Mouse (Mus musculus) embryonic stem cell, embryonic (primary cell): ENCODE data around the gene Aldh3b3.

Experiments used
- CTCF ChIA-PET, 4 experiments: fragments of 300-600 bp in 2 of 4; fragments of 350-600 bp in 2 of 4; sonication (Branson Sonifier 250); formaldehyde crosslinking; loops; one replicate each; lab custom pipeline; 2022; ENCODE audit warnings: inconsistent platforms in 2 of 4; lab: Charles Lee
- POLR2A ChIA-PET, 4 experiments: fragments of 300-600 bp in 2 of 4; fragments of 350-600 bp in 2 of 4; sonication (Branson Sonifier 250); formaldehyde crosslinking; loops; one replicate each; lab custom pipeline; 2022; ENCODE audit warnings: antibody characterized with exemption in 4 of 4, inconsistent platforms in 1 of 4; lab: Charles Lee

Aldh3b3 gene

DNA sequence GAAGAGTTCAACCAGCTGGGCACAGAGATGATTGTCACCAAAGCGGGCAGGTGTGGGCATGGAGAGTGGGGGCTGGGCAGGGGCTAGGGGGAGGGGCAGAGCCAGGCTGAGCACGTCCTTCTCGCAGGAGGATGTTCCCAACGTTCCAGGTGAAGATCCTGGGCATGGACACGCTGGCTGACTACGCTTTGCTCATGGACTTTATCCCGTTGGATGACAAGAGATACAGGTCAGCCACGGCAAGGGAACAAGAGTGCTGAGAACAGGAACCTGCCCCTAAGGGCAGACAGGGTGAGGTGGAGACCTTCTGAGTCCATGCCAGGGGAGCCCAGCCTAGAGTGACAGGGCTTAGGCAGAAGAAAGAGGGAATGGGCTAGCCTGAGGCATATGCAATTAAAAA is 38.3 kb downstream of the Aldh3b3 start:
- ChIA-PET POLR2A (interaction anchor here (0.6 to 9.8 kb wide), 8 partner anchors 8 to 336 kb away, joined by 4 to 137 read pairs (median 8); partner anchors contain the start of genes Acy3 (in 2 of the 4), Gstp2 (in 1 of the 4) and Ndufv1 (in 1 of the 4)), CTCF (interaction anchor here in 3 of 4 experiments (0.8 to 2.3 kb wide), 8 partner anchors 8 to 210 kb away, joined by 3 to 12 read pairs (median 4); partner anchors contain the start of gene Acy3 (in 1 of the 3))

DNA sequence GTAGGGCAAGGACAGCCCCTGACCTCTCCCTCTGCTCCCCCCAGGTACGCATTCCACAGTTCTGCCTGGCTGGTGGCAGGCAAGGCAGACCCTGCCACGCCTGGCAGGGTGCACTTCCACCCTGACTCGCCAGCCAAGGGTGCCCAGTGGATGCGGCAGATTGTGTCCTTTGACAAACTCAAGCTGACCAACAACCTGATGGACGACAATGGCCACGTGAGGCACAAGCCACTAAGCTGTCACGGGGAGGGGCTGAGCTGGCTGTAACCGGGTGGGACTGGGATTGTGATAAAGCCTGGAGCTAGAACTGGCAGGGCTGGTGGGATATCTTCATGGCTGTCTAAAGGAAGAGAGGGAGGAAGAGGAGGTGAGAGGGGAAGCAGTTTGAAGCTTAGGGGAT is 38.8 kb downstream of the Aldh3b3 start:
- POLR2A ChIA-PET = interaction anchor here (0.6 to 9.8 kb wide), 6 partner anchors 9 to 336 kb away, joined by 3 to 137 read pairs (median 5); partner anchors contain the start of genes Ndufv1 (in 2 of the 4) and Acy3 (in 1 of the 4)

DNA sequence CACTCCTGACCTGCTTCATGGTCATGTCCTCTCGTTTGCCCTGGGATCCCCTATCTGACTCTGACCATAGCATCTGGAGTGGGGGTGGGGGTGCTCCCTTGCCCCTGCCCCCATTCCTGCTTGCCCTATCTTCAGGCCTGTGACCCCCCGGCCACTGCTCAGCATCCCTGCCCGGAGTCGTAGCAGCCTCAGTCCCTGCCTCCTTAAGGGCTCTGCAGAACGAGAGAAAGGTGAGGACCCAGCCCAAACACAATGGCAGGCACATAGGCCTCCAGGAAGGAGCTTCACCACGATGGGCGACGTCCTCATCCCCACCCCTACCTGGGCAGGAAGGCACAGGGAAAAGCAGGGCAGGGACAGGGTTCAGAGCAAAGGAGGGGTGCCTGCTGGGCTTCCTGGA is 39.9 kb downstream of the Aldh3b3 start:
- ChIA-PET POLR2A (interaction anchor here in 3 of 4 experiments (0.7 to 9.8 kb wide), 15 partner anchors 10 to 124 kb away, joined by 3 to 137 read pairs (median 13); partner anchors contain the start of genes Acy3 (in 2 of the 3), Gstp2 (in 2 of the 3), Ndufv1 (in 2 of the 3) and Ndufs8 (in 1 of the 3)), CTCF (interaction anchor here (0.5 to 4.3 kb wide), 9 partner anchors 9 to 246 kb away, joined by 4 to 71 read pairs (median 7); partner anchors contain the start of genes Gstp2 (in 1 of the 4) and Ndufv1 (in 1 of the 4))

More for the DNA sequence above, 38.8 kb downstream of the Aldh3b3 start:
- CTCF ChIA-PET = interaction anchor here (0.5 to 2.3 kb wide), 8 partner anchors 8 to 59 kb away, joined by 3 to 12 read pairs (median 4); partner anchors contain the start of gene Ndufv1 (in 1 of the 4)

DNA sequence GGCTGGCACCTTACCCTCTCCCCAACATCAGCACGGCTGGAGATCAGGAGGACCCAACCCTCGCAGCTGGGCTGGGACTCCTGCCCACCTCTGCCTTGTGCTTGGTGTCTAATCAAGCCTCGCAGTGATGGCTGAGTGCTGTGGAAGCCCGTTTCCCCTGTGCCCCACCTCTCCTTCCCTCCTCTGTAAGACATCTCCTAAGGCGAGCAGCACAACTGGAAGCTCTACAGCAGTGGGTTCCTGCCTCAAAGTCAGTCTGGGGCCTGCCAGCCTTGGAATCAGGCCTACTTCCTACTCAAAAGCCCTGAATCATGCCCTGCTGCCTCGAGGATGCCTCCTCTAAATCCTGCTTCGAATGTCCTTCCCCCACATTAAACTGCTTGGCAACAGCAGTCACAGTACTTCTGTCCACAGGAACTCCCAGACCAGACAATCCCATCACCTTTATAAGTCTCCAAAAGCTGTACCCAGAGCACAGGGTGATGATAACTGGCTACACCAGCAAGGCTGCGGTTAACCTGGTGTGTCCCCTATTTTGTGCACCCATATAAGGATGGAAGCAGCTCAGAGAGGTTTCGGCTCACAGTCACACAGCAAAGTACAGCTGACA is 40.8 kb downstream of the Aldh3b3 start:
- CTCF ChIA-PET = interaction anchor here (0.6 to 4.3 kb wide), 52 partner anchors 8 to 413 kb away, joined by 3 to 71 read pairs (median 6); partner anchors contain the start of genes Ndufv1 (in 4 of the 4), Acy3 (in 3 of the 4), Gstp2 (in 2 of the 4) and Aip (in 1 of the 4)
- POLR2A ChIA-PET = interaction anchor here in 3 of 4 experiments (0.7 to 9.8 kb wide), 59 partner anchors 9 to 291 kb away, joined by 3 to 137 read pairs (median 5); partner anchors contain the start of genes Acy3 (in 3 of the 3), Gstp2 (in 3 of the 3), Ndufv1 (in 3 of the 3) and 1810055G02Rik (in 2 of the 3)

DNA sequence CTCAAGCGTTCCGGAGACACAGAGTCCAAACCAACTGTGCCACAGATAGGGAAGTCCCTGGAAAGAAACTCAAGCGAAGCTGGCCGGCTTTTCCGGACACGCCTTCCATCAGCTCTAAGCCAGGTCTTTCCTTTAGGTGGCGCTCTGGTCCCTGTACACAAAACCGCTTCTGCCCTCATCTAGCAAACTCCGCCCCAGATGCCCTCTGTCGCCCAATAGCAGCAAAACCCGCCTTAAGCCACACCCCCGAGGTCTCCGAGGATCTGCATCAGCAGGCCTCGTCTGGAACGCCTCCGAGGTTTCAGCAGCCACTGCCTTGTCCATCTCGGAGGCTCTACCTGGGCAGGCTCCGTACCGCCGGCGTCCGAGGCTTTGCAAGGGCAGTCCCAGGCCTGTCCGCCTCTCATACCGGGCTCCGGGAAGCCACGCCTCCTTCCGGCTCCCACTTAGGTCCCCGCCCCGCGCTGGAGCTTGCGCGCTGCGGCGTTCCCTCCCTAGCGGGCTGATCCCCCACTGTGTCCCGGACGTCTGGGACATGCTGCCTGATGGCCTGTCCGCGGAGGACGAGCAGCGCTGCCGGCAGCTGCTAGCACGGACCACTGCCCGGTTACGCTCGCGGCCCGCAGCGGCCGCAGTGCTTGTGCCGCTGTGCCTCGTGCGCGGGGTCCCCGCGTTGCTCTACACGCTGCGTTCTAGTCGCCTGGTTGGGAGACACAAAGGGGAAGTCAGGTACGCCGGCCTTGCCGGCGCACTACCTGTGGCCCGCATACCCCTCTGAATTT is 41.9 kb downstream of the Aldh3b3 start, which contains the start of the genes Nudt8 and Gm49405:
Gene Nudt8, plus strand, starts transcription at position 462 of the 782 bp plus-strand sequence.
Gene Gm49405, plus strand, starts transcription at position 508 of the 782 bp plus-strand sequence.
- ChIA-PET POLR2A (interaction anchor here (0.6 to 9.8 kb wide), 97 partner anchors 8 to 677 kb away, joined by 3 to 137 read pairs (median 4); partner anchors contain the start of genes Acy3 (in 3 of the 4), Gstp2 (in 3 of the 4), Ndufs8 (in 3 of the 4) and Ndufv1 (in 3 of the 4)), CTCF (interaction anchor here (0.5 to 4.3 kb wide), 79 partner anchors 9 to 992 kb away, joined by 3 to 71 read pairs (median 5); partner anchors contain the start of genes Acy3 (in 4 of the 4), Ndufv1 (in 4 of the 4), Gstp2 (in 2 of the 4) and Aip (in 1 of the 4))

DNA sequence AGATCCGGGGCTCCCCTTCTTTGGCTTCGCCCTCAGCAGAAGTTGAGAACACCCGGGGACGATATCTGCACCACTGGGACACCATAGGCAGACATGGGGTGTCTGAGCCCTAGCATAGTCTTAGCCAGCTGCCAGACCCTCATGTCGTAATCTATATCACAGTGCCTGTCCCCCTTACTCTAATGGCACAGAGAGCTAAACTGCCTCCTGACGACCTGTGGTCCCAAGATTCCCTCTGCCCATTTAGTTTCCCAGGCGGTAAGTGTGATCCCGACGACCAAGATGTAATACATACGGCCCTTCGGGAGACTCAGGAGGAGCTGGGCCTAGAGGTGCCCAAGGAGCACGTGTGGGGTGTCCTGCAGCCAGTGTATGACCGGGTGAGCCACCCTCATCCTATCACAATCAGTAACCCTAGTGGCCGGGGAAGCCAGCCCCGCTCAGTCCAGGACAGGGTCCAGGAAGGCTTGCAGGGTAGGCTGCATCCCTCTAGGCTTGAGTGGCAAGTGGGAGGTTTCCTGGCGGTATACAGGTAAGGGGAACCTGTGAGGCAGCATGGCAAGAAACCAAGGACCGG is 42.6 kb downstream of the Aldh3b3 start:
- ChIA-PET CTCF (interaction anchor here (0.5 to 4.3 kb wide), 41 partner anchors 10 to 422 kb away, joined by 3 to 71 read pairs (median 6); partner anchors contain the start of genes Ndufv1 (in 4 of the 4), Acy3 (in 2 of the 4), Gstp2 (in 2 of the 4) and Aip (in 1 of the 4)), POLR2A (interaction anchor here (0.5 to 9.8 kb wide), 51 partner anchors 9 to 678 kb away, joined by 3 to 137 read pairs (median 5); partner anchors contain the start of genes Ndufv1 (in 3 of the 4), Acy3 (in 2 of the 4), Gstp2 (in 2 of the 4) and Ndufs8 (in 2 of the 4))

DNA sequence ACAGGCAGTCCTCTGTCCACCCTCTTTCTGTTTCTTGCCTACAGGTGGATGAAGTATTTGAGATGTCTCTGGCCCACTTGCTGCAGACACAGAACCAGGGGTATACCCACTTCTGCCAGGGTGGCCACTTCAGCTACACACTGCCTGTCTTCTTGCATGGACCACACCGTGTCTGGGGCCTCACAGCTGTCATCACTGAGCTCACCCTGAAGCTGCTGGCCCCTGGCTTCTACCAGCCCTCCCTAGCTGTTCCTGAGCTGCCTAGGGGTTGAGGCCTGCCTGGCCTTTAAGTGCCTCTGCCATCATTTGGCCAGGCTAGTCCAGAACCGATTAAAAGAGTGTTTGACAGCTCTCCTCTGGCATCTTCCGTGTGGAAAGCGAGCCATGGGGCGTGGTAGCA is 43.3 kb downstream of the Aldh3b3 start:
- POLR2A ChIA-PET = interaction anchor here in 3 of 4 experiments (0.7 to 9.8 kb wide), 18 partner anchors 10 to 200 kb away, joined by 3 to 137 read pairs (median 10); partner anchors contain the start of genes Ndufv1 (in 3 of the 3), Acy3 (in 2 of the 3), Gstp2 (in 1 of the 3) and Rad9a (in 1 of the 3)
- CTCF ChIA-PET = interaction anchor here (0.7 to 4.3 kb wide), 8 partner anchors 11 to 59 kb away, joined by 3 to 37 read pairs (median 8); partner anchors contain the start of genes Ndufv1 (in 2 of the 4) and Acy3 (in 1 of the 4)

DNA sequence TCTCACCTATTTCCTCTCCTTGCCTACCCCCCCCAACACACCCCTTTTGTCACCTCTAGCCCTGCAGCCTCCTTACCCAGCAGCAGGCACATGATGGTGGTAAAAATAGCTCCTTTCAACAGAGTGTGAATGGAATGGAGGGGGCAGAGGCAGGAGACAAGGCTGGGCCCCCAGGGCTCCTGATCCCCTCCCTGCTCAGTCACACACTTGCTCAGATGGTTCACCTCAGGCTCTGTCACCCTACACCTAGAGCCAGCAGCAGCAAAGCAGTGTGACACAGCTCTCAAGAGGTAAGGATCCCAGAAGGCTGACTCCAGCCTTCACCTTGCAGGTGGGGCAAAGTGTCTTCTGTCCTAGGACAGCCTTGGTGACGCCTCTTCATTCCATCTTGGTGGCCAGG is 44.7 kb downstream of the Aldh3b3 start, which contains the start of gene Doc2g:
Gene Doc2g, plus strand, starts transcription at position 202 of the 400 bp plus-strand sequence.
- ChIA-PET POLR2A (interaction anchor here in 3 of 4 experiments (0.6 to 9.8 kb wide), 20 partner anchors 9 to 679 kb away, joined by 3 to 137 read pairs (median 4); partner anchors contain the start of genes Ndufv1 (in 3 of the 3), Gstp2 (in 2 of the 3) and Cdk2ap2 (in 1 of the 3)), CTCF (interaction anchor here (0.6 to 2.5 kb wide), 8 partner anchors 8 to 234 kb away, joined by 3 to 10 read pairs (median 4); partner anchors contain the start of gene Ndufv1 (in 2 of the 4))

DNA sequence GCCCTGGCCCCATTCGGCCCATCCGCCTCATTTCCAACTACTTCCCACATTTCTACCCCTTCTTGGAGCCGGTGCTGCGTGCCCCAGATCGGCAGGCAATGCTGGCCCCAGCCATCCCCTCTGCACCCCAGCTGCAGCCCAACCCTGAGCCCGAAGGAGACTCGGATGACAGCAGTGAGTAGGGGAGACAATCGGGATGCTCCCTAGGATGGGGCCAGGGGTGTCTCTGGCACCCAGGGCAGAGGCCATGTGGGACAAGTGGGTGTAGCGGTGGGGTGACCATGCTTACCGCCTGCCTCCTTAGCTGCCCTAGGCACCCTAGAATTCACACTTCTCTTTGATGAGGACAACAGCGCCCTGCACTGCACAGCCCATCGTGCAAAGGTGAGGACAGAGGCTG is 45.2 kb downstream of the Aldh3b3 start:
- ChIA-PET POLR2A (interaction anchor here in 3 of 4 experiments (0.7 to 9.8 kb wide), 14 partner anchors 8 to 118 kb away, joined by 3 to 137 read pairs (median 4); partner anchors contain the start of genes Ndufv1 (in 3 of the 3), Gstp2 (in 2 of the 3) and Ndufs8 (in 1 of the 3)), CTCF (interaction anchor here (0.6 to 2.5 kb wide), 8 partner anchors 8 to 85 kb away, joined by 3 to 10 read pairs (median 4); partner anchors contain the start of gene Ndufv1 (in 2 of the 4))

DNA sequence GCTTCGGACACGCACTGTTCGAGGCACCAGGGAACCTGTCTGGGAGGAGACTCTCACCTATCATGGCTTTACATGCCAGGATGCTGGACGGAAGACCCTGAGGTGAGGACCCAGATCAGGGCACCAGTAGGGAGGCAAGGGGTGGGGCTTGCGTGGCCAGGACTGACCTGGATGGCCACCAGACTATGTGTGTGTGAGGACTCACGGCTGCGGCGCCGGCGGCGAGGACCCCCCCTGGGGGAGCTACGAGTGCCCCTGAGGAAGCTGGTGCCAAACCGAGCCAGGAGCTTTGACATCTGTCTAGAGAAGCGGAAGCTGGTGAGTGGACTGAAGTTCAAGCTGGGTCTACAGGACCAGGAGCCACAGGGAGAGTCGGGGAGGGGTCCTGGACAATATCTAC is 45.9 kb downstream of the Aldh3b3 start:
- CTCF ChIA-PET = interaction anchor here (0.6 to 1.7 kb wide), 5 partner anchors 8 to 85 kb away, joined by 3 to 6 read pairs (median 3); partner anchors contain the start of gene Ndufv1 (in 1 of the 4)
- POLR2A ChIA-PET = interaction anchor here in 3 of 4 experiments (0.6 to 9.8 kb wide), 14 partner anchors 8 to 221 kb away, joined by 3 to 137 read pairs (median 4); partner anchors contain the start of genes Ndufv1 (in 3 of the 3), Gstp2 (in 2 of the 3) and Ndufs8 (in 1 of the 3)

DNA sequence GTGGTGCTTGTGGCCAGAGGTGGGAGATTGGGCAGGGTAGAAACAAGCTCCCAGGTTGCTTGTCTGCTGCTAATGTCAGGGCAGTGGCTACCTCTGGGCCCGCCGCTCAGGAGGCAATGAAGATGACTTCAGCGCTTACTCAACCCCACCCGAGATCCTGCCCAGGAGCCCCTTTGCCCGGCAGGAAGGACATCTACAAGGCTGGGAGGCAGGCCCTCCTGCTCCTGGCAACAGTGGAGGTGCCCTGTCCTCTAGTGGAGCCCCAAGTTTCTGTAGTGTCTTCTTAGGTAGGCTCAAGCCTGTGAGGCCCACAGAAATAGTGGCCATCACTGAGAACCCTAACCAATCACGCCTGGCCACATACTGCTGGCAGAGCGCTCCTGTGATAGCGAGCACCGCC is 46.6 kb downstream of the Aldh3b3 start:
- ChIA-PET CTCF (interaction anchor here in 3 of 4 experiments (0.5 to 1.7 kb wide), 5 partner anchors 7 to 1950 kb away, joined by 3 to 6 read pairs (median 4); partner anchors contain the start of genes Ndufv1 (in 1 of the 3) and Unc93b1 (in 1 of the 3)), POLR2A (interaction anchor here (0.7 to 6.9 kb wide), 10 partner anchors 7 to 304 kb away, joined by 3 to 79 read pairs (median 4); partner anchors contain the start of genes Gstp2 (in 2 of the 4), Ndufv1 (in 1 of the 4) and Rad9a (in 1 of the 4))

DNA sequence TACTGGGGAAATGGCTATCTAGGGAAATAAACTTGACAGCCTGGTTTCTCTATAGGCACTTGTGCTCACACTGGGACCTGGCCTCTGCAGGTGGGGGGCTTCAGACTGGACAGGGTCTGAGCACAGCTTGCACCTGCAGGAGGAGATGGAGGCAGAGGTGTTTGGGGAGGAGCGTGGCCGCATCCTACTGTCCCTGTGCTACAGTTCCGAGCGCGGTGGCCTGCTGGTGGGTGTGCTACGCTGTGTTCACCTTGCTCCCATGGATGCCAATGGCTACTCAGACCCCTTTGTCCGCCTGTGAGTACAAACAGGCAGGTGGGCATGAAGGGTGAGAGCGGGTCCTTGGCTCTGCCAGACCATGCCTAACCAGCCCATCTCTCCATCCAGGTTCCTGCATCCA is 47.5 kb downstream of the Aldh3b3 start:
- ChIA-PET POLR2A (interaction anchor here in 2 of 4 experiments (0.6 to 1.7 kb wide), 3 partner anchors 17 to 404 kb away, joined by 3 to 7 read pairs (median 5); no protein-coding TSS in a partner anchor), CTCF (no interaction called here)

DNA sequence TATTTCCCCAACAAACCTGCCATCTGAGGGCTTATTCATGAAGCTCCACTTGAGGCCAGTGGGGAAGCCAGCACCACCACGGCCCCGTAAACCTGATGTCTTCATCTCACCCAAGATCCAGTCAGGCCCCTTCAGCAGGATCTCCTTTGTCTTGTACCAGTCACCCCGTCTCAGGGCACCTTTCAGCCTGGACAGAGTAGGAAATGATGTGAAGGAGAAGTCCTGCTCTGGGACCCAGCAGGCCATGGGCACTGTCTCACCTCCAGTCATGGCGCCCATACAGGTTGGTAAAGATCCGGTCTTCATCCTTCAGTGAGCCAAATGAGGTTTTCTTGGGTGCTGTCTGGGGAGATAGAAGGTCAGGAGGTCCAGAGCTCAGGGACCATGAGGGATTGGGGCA is 52.6 kb downstream of the Aldh3b3 start:
- ChIA-PET POLR2A (interaction anchor here (0.5 to 6.0 kb wide), 19 partner anchors 9 to 698 kb away, joined by 3 to 137 read pairs (median 5); partner anchors contain the start of genes Gm49405 (in 3 of the 4), Nudt8 (in 3 of the 4), Cdk2ap2 (in 2 of the 4) and Doc2g (in 2 of the 4)), CTCF (interaction anchor here in 2 of 4 experiments (0.6 to 5.3 kb wide), 5 partner anchors 8 to 410 kb away, joined by 3 to 71 read pairs (median 4); partner anchors contain the start of genes Gm49405 (in 1 of the 2) and Nudt8 (in 1 of the 2))

DNA sequence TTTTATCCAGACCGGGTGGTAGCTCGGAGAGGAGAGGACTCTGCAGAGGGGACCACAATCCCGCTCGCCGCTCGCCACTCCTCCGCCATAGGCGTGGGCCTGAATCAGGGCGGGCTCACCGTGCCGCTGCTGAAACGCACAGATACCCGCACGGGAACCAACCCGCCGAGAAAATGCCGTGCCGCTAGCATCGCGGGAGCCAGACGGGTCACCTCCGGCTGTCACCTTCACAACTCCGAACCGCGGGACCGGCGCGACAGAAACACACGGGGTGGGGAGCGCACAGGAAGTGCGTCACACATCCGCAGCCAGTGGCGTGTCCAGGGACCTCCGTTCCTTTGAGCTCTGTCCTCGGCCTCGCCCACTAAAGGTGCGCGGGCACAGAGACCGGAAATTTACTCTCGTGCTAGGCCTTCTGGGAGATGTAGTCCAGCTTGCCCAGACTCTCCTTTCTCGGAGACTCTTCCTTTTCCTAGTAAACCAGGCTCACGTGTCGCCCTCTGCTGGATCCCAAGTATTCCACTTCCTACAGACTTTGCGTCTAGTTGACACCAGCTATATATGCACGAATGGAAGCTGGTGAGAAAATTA is 54.1 kb downstream of the Aldh3b3 start, which contains the start of gene Ndufv1:
Gene Ndufv1, minus strand, starts transcription at position 375 of the 591 bp plus-strand sequence.
- ChIA-PET POLR2A (interaction anchor here (0.5 to 6.0 kb wide), 114 partner anchors 8 to 915 kb away, joined by 3 to 137 read pairs (median 5); partner anchors contain the start of genes Gstp2 (in 4 of the 4), Acy3 (in 3 of the 4), Doc2g (in 3 of the 4) and Gm49405 (in 3 of the 4)), CTCF (interaction anchor here (0.5 to 5.3 kb wide), 105 partner anchors 8 to 576 kb away, joined by 3 to 71 read pairs (median 5); partner anchors contain the start of genes Gm49405 (in 3 of the 4), Gstp2 (in 3 of the 4), Nudt8 (in 3 of the 4) and Acy3 (in 2 of the 4))
